Mouse (Mus musculus): ENCODE measurements around the gene Ccdc47. TPM values are rescaled to one million over a fixed set of nuclear protein-coding genes. Genes with fewer than 3 reads are reported as not detected.
"Not testable (repeated sequence)": the region's sequence is repeated elsewhere in the genome, so short reads cannot be mapped to it uniquely, and the experiment has no call there.

Gene Ccdc47
- polyA plus RNA-seq, 1 experiment: 4.8 TPM

- TF ChIP-seq CTCF (IDR thresholded peaks at IDR 0.05; ENCODE audit: extremely low read depth, insufficient read length, insufficient replicate concordance, low read depth, low read length): peak; percentile 28; the same call in 1 of the 2 replicates
- peak; percentile 45; the same call in 1 of the 2 replicates for TF ChIP-seq POLR2A (IDR thresholded peaks at IDR 0.05; ENCODE audit: low read depth, low read length)
- peak within 1 kb of the TSS; percentile 75 for H3K27ac ChIP-seq (ENCODE audit: insufficient read depth, low read depth, low read length)
- peaks cover 6% of the 10 kb centered on the region; the same call in 1 of the 2 replicates for H3K4me1 ChIP-seq (ENCODE audit: control insufficient read depth, insufficient read depth, insufficient read length, low read length)
- peaks cover 27% of the 10 kb centered on the region for H3K36me3 ChIP-seq (ENCODE audit: control insufficient read depth, insufficient read depth, low read length)
- H3K27me3 ChIP-seq (ENCODE audit: control insufficient read depth, insufficient read depth, low read length): no peaks in the 10 kb centered on the region
- peak within 1 kb of the TSS; percentile 77 for H3K4me3 ChIP-seq (ENCODE audit: low read depth, low read length)
- under 1% methylated on average over 42 of the region's 42 CpGs for WGBS
Measured at GRCm38 (mm10) chr11:106255685-106256451, 39.7 kb upstream of the Ccdc47 start, which contains the start of the genes Ftsj3 and Psmc5. TSS of gene Ftsj3 (minus strand) at chr11:106256079. TSS of gene Psmc5 (plus strand) at chr11:106256154.

- Histone ChIP-seq H3K27me3 (ENCODE audit: control insufficient read depth, insufficient read depth, low read length) (no peaks in the 10 kb centered on the region), H3K36me3 (ENCODE audit: control insufficient read depth, insufficient read depth, low read length) (peaks cover 32% of the 10 kb centered on the region), H3K27ac (ENCODE audit: insufficient read depth, low read depth, low read length) (no peak overlapping the region), H3K4me3 (ENCODE audit: low read depth, low read length) (peak overlapping the region; percentile 77), H3K4me1 (ENCODE audit: control insufficient read depth, insufficient read depth, insufficient read length, low read length) (peaks cover 6% of the 10 kb centered on the region; the same call in 1 of the 2 replicates)
- TF ChIP-seq CTCF (IDR thresholded peaks at IDR 0.05; ENCODE audit: extremely low read depth, insufficient read length, insufficient replicate concordance, low read depth, low read length): no peak
- TF ChIP-seq POLR2A (IDR thresholded peaks at IDR 0.05; ENCODE audit: low read depth, low read length): no peak
- 1% methylated on average over 22 of the region's 22 CpGs for WGBS
Measured at GRCm38 (mm10) chr11:106255174-106255573, 39.0 kb upstream of the Ccdc47 start.

- TF ChIP-seq POLR2A (IDR thresholded peaks at IDR 0.05; ENCODE audit: low read depth, low read length) (no peak), CTCF (IDR thresholded peaks at IDR 0.05; ENCODE audit: extremely low read depth, insufficient read length, insufficient replicate concordance, low read depth, low read length) (no peak)
- peaks cover 6% of the 10 kb centered on the region; the same call in 1 of the 2 replicates for H3K4me1 ChIP-seq (ENCODE audit: control insufficient read depth, insufficient read depth, insufficient read length, low read length)
- peaks cover 36% of the 10 kb centered on the region for H3K36me3 ChIP-seq (ENCODE audit: control insufficient read depth, insufficient read depth, low read length)
- H3K4me3 ChIP-seq (ENCODE audit: low read depth, low read length): no peak overlapping the region; the same call in 1 of the 2 replicates
- H3K27me3 ChIP-seq (ENCODE audit: control insufficient read depth, insufficient read depth, low read length): no peaks in the 10 kb centered on the region
- no peak overlapping the region for H3K27ac ChIP-seq (ENCODE audit: insufficient read depth, low read depth, low read length)
- WGBS: 5% methylated on average over 2 of the region's 2 CpGs
Measured at GRCm38 (mm10) chr11:106254767-106255166, 38.6 kb upstream of the Ccdc47 start.

- H3K27me3 ChIP-seq (ENCODE audit: control insufficient read depth, insufficient read depth, low read length): no peaks in the 10 kb centered on the region
- 63% methylated on average over 7 of the region's 7 CpGs for WGBS
- H3K36me3 ChIP-seq (ENCODE audit: control insufficient read depth, insufficient read depth, low read length): peaks cover 75% of the 10 kb centered on the region
- no peak overlapping the region for H3K27ac ChIP-seq (ENCODE audit: insufficient read depth, low read depth, low read length)
- H3K4me3 ChIP-seq (ENCODE audit: low read depth, low read length): no peak overlapping the region
- no peak for TF ChIP-seq POLR2A (IDR thresholded peaks at IDR 0.05; ENCODE audit: low read depth, low read length)
- no peaks in the 10 kb centered on the region for H3K4me1 ChIP-seq (ENCODE audit: control insufficient read depth, insufficient read depth, insufficient read length, low read length)
Measured at GRCm38 (mm10) chr11:106249326-106249725, 33.2 kb upstream of the Ccdc47 start.

GRCm38 (mm10) chr11:106246834-106247233 lies 30.7 kb upstream of the Ccdc47 start:
- H3K4me1 ChIP-seq (ENCODE audit: control insufficient read depth, insufficient read depth, insufficient read length, low read length): no peaks in the 10 kb centered on the region
- H3K4me3 ChIP-seq (ENCODE audit: low read depth, low read length): no peak overlapping the region
- H3K36me3 ChIP-seq (ENCODE audit: control insufficient read depth, insufficient read depth, low read length): peaks cover 86% of the 10 kb centered on the region
- 95% methylated on average over 1 of the region's 1 CpGs for WGBS
- H3K27ac ChIP-seq (ENCODE audit: insufficient read depth, low read depth, low read length): no peak overlapping the region
- TF ChIP-seq CTCF (IDR thresholded peaks at IDR 0.05; ENCODE audit: extremely low read depth, insufficient read length, insufficient replicate concordance, low read depth, low read length) (no peak; the same call in 1 of the 2 replicates), POLR2A (IDR thresholded peaks at IDR 0.05; ENCODE audit: low read depth, low read length) (no peak)
- H3K27me3 ChIP-seq (ENCODE audit: control insufficient read depth, insufficient read depth, low read length): no peaks in the 10 kb centered on the region

GRCm38 (mm10) chr11:106233978-106234377 lies 17.8 kb upstream of the Ccdc47 start:
- H3K27me3 ChIP-seq (ENCODE audit: control insufficient read depth, insufficient read depth, low read length); H3K4me1 ChIP-seq (ENCODE audit: control insufficient read depth, insufficient read depth, insufficient read length, low read length); H3K4me3 ChIP-seq (ENCODE audit: low read depth, low read length); H3K27ac ChIP-seq (ENCODE audit: insufficient read depth, low read depth, low read length): not testable (repeated sequence)
- peaks cover 53% of the 10 kb centered on the region for H3K36me3 ChIP-seq (ENCODE audit: control insufficient read depth, insufficient read depth, low read length)
- whole genome bisulfite sequencing: 75% methylated on average over 8 of the region's 8 CpGs

- TF ChIP-seq POLR2A (IDR thresholded peaks at IDR 0.05; ENCODE audit: low read depth, low read length) (no peak), CTCF (IDR thresholded peaks at IDR 0.05; ENCODE audit: extremely low read depth, insufficient read length, insufficient replicate concordance, low read depth, low read length) (no peak)
- Histone ChIP-seq H3K36me3 (ENCODE audit: control insufficient read depth, insufficient read depth, low read length) (peaks cover 10% of the 10 kb centered on the region), H3K4me1 (ENCODE audit: control insufficient read depth, insufficient read depth, insufficient read length, low read length) (no peaks in the 10 kb centered on the region; the same call in 1 of the 2 replicates), H3K27me3 (ENCODE audit: control insufficient read depth, insufficient read depth, low read length) (no peaks in the 10 kb centered on the region), H3K27ac (ENCODE audit: insufficient read depth, low read depth, low read length) (no peak overlapping the region), H3K4me3 (ENCODE audit: low read depth, low read length) (no peak overlapping the region)
- WGBS: 56% methylated on average over 3 of the region's 3 CpGs
Measured at GRCm38 (mm10) chr11:106220603-106221002, 4.5 kb upstream of the Ccdc47 start.
